Mouse (Mus musculus): Measurements from ENCODE around the gene Lin7c. TPM values are rescaled to one million over a fixed set of nuclear protein-coding genes. Genes with fewer than 3 reads are reported as not detected.

Gene Lin7c
- polyA plus RNA-seq, 1 experiment: 0.04 TPM

- TF ChIP-seq GATA1 (IDR thresholded peaks at IDR 0.05; ENCODE audit: low read length): no peak
- no peak for TF ChIP-seq TAL1 (IDR thresholded peaks at IDR 0.05; ENCODE audit: low read length)
- Histone ChIP-seq H3K4me3 (replicated peaks) (peak overlapping the region; percentile 30), H3K36me3 (ENCODE audit: control insufficient read depth) (no peaks in the 10 kb centered on the region), H3K4me1 (ENCODE audit: control insufficient read depth) (peaks cover 14% of the 10 kb centered on the region), H3K27me3 (ENCODE audit: control insufficient read depth) (no peaks in the 10 kb centered on the region), H3K9me3 (ENCODE audit: control insufficient read depth, low read length) (no peaks in the 10 kb centered on the region)
Observed at GRCm38 (mm10) chr2:109931978-109932780, 41.5 kb downstream of the Lin7c start.

GRCm38 (mm10) chr2:109933151-109933550, 42.5 kb downstream of the Lin7c start:
- Histone ChIP-seq H3K27me3 (ENCODE audit: control insufficient read depth) (no peaks in the 10 kb centered on the region), H3K4me1 (ENCODE audit: control insufficient read depth) (peaks cover 14% of the 10 kb centered on the region), H3K9me3 (ENCODE audit: control insufficient read depth, low read length) (no peaks in the 10 kb centered on the region), H3K36me3 (ENCODE audit: control insufficient read depth) (no peaks in the 10 kb centered on the region), H3K4me3 (replicated peaks) (no peak overlapping the region)
- TF ChIP-seq GATA1 (IDR thresholded peaks at IDR 0.05; ENCODE audit: low read length) (no peak), TAL1 (IDR thresholded peaks at IDR 0.05; ENCODE audit: low read length) (no peak)

GRCm38 (mm10) chr2:109934086-109934485, 43.4 kb downstream of the Lin7c start:
- Histone ChIP-seq H3K36me3 (ENCODE audit: control insufficient read depth) (no peaks in the 10 kb centered on the region), H3K9me3 (ENCODE audit: control insufficient read depth, low read length) (no peaks in the 10 kb centered on the region), H3K4me3 (replicated peaks) (no peak overlapping the region), H3K4me1 (ENCODE audit: control insufficient read depth) (peaks cover 9% of the 10 kb centered on the region), H3K27me3 (ENCODE audit: control insufficient read depth) (no peaks in the 10 kb centered on the region)
- TF ChIP-seq GATA1 (IDR thresholded peaks at IDR 0.05; ENCODE audit: low read length) (no peak), TAL1 (IDR thresholded peaks at IDR 0.05; ENCODE audit: low read length) (no peak)

GRCm38 (mm10) chr2:109935194-109935593, 44.5 kb downstream of the Lin7c start:
- TF ChIP-seq TAL1 (IDR thresholded peaks at IDR 0.05; ENCODE audit: low read length): no peak
- TF ChIP-seq GATA1 (IDR thresholded peaks at IDR 0.05; ENCODE audit: low read length): no peak
- Histone ChIP-seq H3K4me1 (ENCODE audit: control insufficient read depth) (peaks cover 3% of the 10 kb centered on the region; the same call in 1 of the 2 replicates), H3K4me3 (replicated peaks) (no peak overlapping the region)

GRCm38 (mm10) chr2:109935754-109936409, 45.2 kb downstream of the Lin7c start:
- Histone ChIP-seq H3K4me1 (ENCODE audit: control insufficient read depth) (peaks cover 3% of the 10 kb centered on the region; the same call in 1 of the 2 replicates), H3K9me3 (ENCODE audit: control insufficient read depth, low read length) (no peaks in the 10 kb centered on the region), H3K4me3 (replicated peaks) (no peak overlapping the region), H3K36me3 (ENCODE audit: control insufficient read depth) (no peaks in the 10 kb centered on the region), H3K27me3 (ENCODE audit: control insufficient read depth) (no peaks in the 10 kb centered on the region)
- TF ChIP-seq GATA1 (IDR thresholded peaks at IDR 0.05; ENCODE audit: low read length) (no peak), TAL1 (IDR thresholded peaks at IDR 0.05; ENCODE audit: low read length) (no peak)

More at GRCm38 (mm10) chr2:109935194-109935593, 44.5 kb downstream of the Lin7c start:
- no peaks in the 10 kb centered on the region for H3K36me3 ChIP-seq (ENCODE audit: control insufficient read depth)
- no peaks in the 10 kb centered on the region for H3K9me3 ChIP-seq (ENCODE audit: control insufficient read depth, low read length)
- H3K27me3 ChIP-seq (ENCODE audit: control insufficient read depth): no peaks in the 10 kb centered on the region

GRCm38 (mm10) chr2:109936410-109936755, 45.7 kb downstream of the Lin7c start:
- no peak overlapping the region for H3K4me3 ChIP-seq (replicated peaks)
- peaks cover 3% of the 10 kb centered on the region; the same call in 1 of the 2 replicates for H3K4me1 ChIP-seq (ENCODE audit: control insufficient read depth)
- no peaks in the 10 kb centered on the region for H3K27me3 ChIP-seq (ENCODE audit: control insufficient read depth)
- H3K36me3 ChIP-seq (ENCODE audit: control insufficient read depth): no peaks in the 10 kb centered on the region
- TF ChIP-seq GATA1 (IDR thresholded peaks at IDR 0.05; ENCODE audit: low read length) (no peak), TAL1 (IDR thresholded peaks at IDR 0.05; ENCODE audit: low read length) (no peak)
- no peaks in the 10 kb centered on the region for H3K9me3 ChIP-seq (ENCODE audit: control insufficient read depth, low read length)

- H3K4me3 ChIP-seq (replicated peaks): no peak overlapping the region
- H3K27me3 ChIP-seq (ENCODE audit: control insufficient read depth): no peaks in the 10 kb centered on the region
- no peaks in the 10 kb centered on the region for H3K9me3 ChIP-seq (ENCODE audit: control insufficient read depth, low read length)
- no peaks in the 10 kb centered on the region for H3K36me3 ChIP-seq (ENCODE audit: control insufficient read depth)
- peaks cover 6% of the 10 kb centered on the region for H3K4me1 ChIP-seq (ENCODE audit: control insufficient read depth)
- no peak for TF ChIP-seq GATA1 (IDR thresholded peaks at IDR 0.05; ENCODE audit: low read length)
- TF ChIP-seq TAL1 (IDR thresholded peaks at IDR 0.05; ENCODE audit: low read length): no peak
Observed at GRCm38 (mm10) chr2:109941973-109942444, 51.4 kb downstream of the Lin7c start.

GRCm38 (mm10) chr2:109942810-109943570, 52.3 kb downstream of the Lin7c start:
- Histone ChIP-seq H3K4me3 (replicated peaks) (no peak overlapping the region), H3K9me3 (ENCODE audit: control insufficient read depth, low read length) (no peaks in the 10 kb centered on the region), H3K36me3 (ENCODE audit: control insufficient read depth) (no peaks in the 10 kb centered on the region), H3K27me3 (ENCODE audit: control insufficient read depth) (no peaks in the 10 kb centered on the region), H3K4me1 (ENCODE audit: control insufficient read depth) (peaks cover 6% of the 10 kb centered on the region)
- TF ChIP-seq TAL1 (IDR thresholded peaks at IDR 0.05; ENCODE audit: low read length) (no peak), GATA1 (IDR thresholded peaks at IDR 0.05; ENCODE audit: low read length) (no peak)

- no peaks in the 10 kb centered on the region for H3K9me3 ChIP-seq (ENCODE audit: control insufficient read depth, low read length)
- H3K4me3 ChIP-seq (replicated peaks): no peak overlapping the region
- TF ChIP-seq TAL1 (IDR thresholded peaks at IDR 0.05; ENCODE audit: low read length) (no peak), GATA1 (IDR thresholded peaks at IDR 0.05; ENCODE audit: low read length) (no peak)
- H3K27me3 ChIP-seq (ENCODE audit: control insufficient read depth): no peaks in the 10 kb centered on the region
- no peaks in the 10 kb centered on the region for H3K36me3 ChIP-seq (ENCODE audit: control insufficient read depth)
- H3K4me1 ChIP-seq (ENCODE audit: control insufficient read depth): peaks cover 11% of the 10 kb centered on the region
Observed at GRCm38 (mm10) chr2:109944995-109945394, 54.3 kb downstream of the Lin7c start.
